Mouse (Mus musculus) G1E (cell line): ENCODE results near the gene Prep.

Experiments used
- CTCF ChIP-seq: IDR thresholded peaks from 2 replicates; pipeline ENCODE4 v1.5.1; 2012; ENCODE audit warnings: low read depth, low read length, inconsistent platforms, mixed read lengths
- GATA1 ChIP-seq: IDR thresholded peaks from 2 replicates; pipeline ENCODE4 v1.6.1; 2012; ENCODE audit warnings: borderline replicate concordance, low read length, inconsistent platforms, mixed read lengths
- GATA2 ChIP-seq: IDR thresholded peaks from 2 replicates; pipeline ENCODE4 v1.6.1; 2012; ENCODE audit warnings: low read depth, low read length, inconsistent platforms, borderline replicate concordance
- TAL1 ChIP-seq: conservative IDR thresholded peaks from 2 replicates; pipeline ENCODE4 v1.6.1; 2012; ENCODE audit warnings: low read depth, low read length, inconsistent platforms, mixed read lengths

DNA sequence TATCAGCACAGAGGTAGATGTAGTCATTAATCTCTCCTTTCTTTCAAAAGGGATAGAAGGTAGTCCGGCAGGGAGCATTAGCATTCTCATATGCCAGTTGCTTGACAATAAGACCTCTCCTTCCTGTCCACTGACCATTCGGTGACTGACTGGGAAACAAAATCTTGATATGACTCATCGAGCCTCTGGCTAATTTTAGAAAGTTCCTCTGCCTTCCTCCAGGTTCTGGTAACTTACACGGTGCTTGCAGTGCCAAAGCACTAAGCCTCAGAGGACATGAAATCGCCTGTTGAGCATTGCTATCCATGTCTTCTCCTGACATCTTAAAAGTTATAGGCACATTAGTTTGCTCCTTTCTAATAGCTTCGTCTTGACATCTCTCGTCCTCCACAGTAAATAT is 149.7 kb downstream of the Prep start:
- TF ChIP-seq TAL1 (no peak), CTCF (no peak), GATA1 (no peak), GATA2 (no peak)
